Mouse (Mus musculus): ENCODE data around the gene Tbpl1.

GRCm38 (mm10) chr10:22668509-22668908 is 63.2 kb downstream of the Tbpl1 start:
- TF ChIP-seq EP300 (optimal IDR thresholded peaks at IDR 0.05) (no peak), CTCF (IDR thresholded peaks at IDR 0.05; ENCODE audit: low read depth) (no peak)
